Mouse (Mus musculus) kidney, adult 2 months (tissue): ENCODE results near the gene Nfib.

Source experiments
- CTCF ChIP-seq: fragments of 200-500 bp; conservative IDR thresholded peaks from 2 replicates; pipeline ENCODE4 v1.5.1; 2011; ENCODE audit warnings: low read depth, mild to moderate bottlenecking, control low read depth, low read length, moderate library complexity, mixed read lengths; ENCODE audit not compliant: insufficient read depth, insufficient read length
- POLR2A ChIP-seq: fragments of 200-500 bp; IDR thresholded peaks from one replicate; pipeline ENCODE4 v1.6.1; 2011; ENCODE audit warnings: low read depth, low read length, control low read depth

DNA sequence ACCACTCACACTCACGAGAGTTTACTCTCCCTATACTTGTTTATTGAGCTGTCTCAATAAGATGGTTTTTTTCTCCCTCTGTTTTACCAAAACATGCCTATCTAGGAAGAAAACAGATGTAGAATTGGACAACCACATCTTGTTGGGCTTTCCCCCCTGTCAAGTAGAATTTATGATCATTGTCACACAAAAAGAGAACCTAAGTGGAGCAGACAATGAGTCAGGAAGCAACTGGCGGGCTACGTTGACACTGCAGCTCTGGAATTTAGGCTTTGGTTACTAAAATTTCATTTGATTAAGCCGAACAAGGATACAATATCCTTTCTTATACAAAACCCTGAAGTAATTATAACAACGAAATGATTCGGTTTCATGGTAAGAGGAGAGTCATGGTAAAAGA is 2.7 kb downstream of the Nfib start:
- no peak for TF ChIP-seq POLR2A
- no peak for TF ChIP-seq CTCF
